Mouse (Mus musculus): ENCODE data around the gene Sez6. TPM values are rescaled to one million over a fixed set of nuclear protein-coding genes. Genes with fewer than 3 reads are reported as not detected.

Gene Sez6
- total RNA-seq, 1 experiment from 2014 or later: 3.8 TPM

- no peak for DNase-seq
Measured at GRCm38 (mm10) chr11:77950125-77950685, 19.6 kb downstream of the Sez6 start.

- DNase-seq: no peak
Measured at GRCm38 (mm10) chr11:77950797-77951228, 20.2 kb downstream of the Sez6 start.

- peak; percentile 38 for DNase-seq
Measured at GRCm38 (mm10) chr11:77953671-77954070, 23.1 kb downstream of the Sez6 start.

- no peak for DNase-seq
Measured at GRCm38 (mm10) chr11:77956428-77956827, 25.8 kb downstream of the Sez6 start.

GRCm38 (mm10) chr11:77958268-77958667 is 27.7 kb downstream of the Sez6 start:
- DNase-seq: no peak

- DNase-seq: no peak
Measured at GRCm38 (mm10) chr11:77958932-77959331, 28.3 kb downstream of the Sez6 start.

- no peak for DNase-seq
Measured at GRCm38 (mm10) chr11:77960199-77960598, 29.6 kb downstream of the Sez6 start.

GRCm38 (mm10) chr11:77960898-77961297 is 30.3 kb downstream of the Sez6 start:
- DNase-seq: peak; percentile 72

GRCm38 (mm10) chr11:77962946-77963345 is 32.3 kb downstream of the Sez6 start:
- DNase-seq: no peak

GRCm38 (mm10) chr11:77964415-77965095 is 34.0 kb downstream of the Sez6 start:
- DNase-seq: no peak

GRCm38 (mm10) chr11:77965101-77966036 is 34.8 kb downstream of the Sez6 start:
- DNase-seq: no peak

- DNase-seq: no peak
Measured at GRCm38 (mm10) chr11:77966037-77966391, 35.4 kb downstream of the Sez6 start.

GRCm38 (mm10) chr11:77967114-77967513 is 36.5 kb downstream of the Sez6 start:
- DNase-seq: peak; percentile 76

- DNase-seq: no peak
Measured at GRCm38 (mm10) chr11:77968786-77969185, 38.2 kb downstream of the Sez6 start.

- no peak for DNase-seq
Measured at GRCm38 (mm10) chr11:77970718-77971117, 40.1 kb downstream of the Sez6 start.

GRCm38 (mm10) chr11:77973520-77973919 is 42.9 kb downstream of the Sez6 start:
- DNase-seq: no peak

GRCm38 (mm10) chr11:77974325-77974724 is 43.7 kb downstream of the Sez6 start:
- DNase-seq: no peak

- DNase-seq: no peak
Measured at GRCm38 (mm10) chr11:77975873-77976272, 45.3 kb downstream of the Sez6 start.

- no peak for DNase-seq
Measured at GRCm38 (mm10) chr11:77978161-77978560, 47.6 kb downstream of the Sez6 start.

GRCm38 (mm10) chr11:77979221-77979809 is 48.7 kb downstream of the Sez6 start:
- DNase-seq: no peak

- DNase-seq: peak; percentile 78
Measured at GRCm38 (mm10) chr11:77980281-77981204, 49.9 kb downstream of the Sez6 start.

Measured in adrenal gland, postnatal 14 days (tissue).